Mouse (Mus musculus) heart, postnatal 0 days (tissue): Measurements from ENCODE around the gene Oaf. TPM values are rescaled to one million over a fixed set of nuclear protein-coding genes. Genes with fewer than 3 reads are reported as not detected.

Source experiments
- ATAC-seq: fragments of 200-750 bp; cut with Nextera tagmentation; 2 replicates; pipeline ENCODE4 v1.8.0; 2017; ENCODE audit warnings: low read depth, moderate number of reproducible peaks, moderate library complexity; ENCODE audit not compliant: insufficient read depth
- DNase-seq: peaks from one replicate; pipeline ENCODE4 v3.0.0-alpha.2; 2016; ENCODE audit warnings: low spot score
- H3K27ac ChIP-seq: fragments of 300-500 bp; sonication (generic); 2 replicates; pipeline ENCODE4 v1.5.1; 2014; ENCODE audit warnings: low read depth, mild to moderate bottlenecking
- H3K27me3 ChIP-seq: fragments of 300-500 bp; sonication (generic); 2 replicates; pipeline ENCODE4 v1.6.1; 2014; ENCODE audit warnings: low read length, mixed read lengths; ENCODE audit not compliant: control insufficient read depth, insufficient read depth
- H3K36me3 ChIP-seq: fragments of 300-500 bp; sonication (generic); replicated peaks from 2 replicates; pipeline ENCODE4 v1.6.1; 2014; ENCODE audit warnings: low read length, mixed read lengths; ENCODE audit not compliant: control insufficient read depth, insufficient read depth
- H3K4me1 ChIP-seq: fragments of 300-500 bp; sonication (generic); 2 replicates; pipeline ENCODE4 v1.6.1; 2014; ENCODE audit warnings: antibody characterized with exemption; ENCODE audit not compliant: control insufficient read depth, insufficient read depth
- H3K4me2 ChIP-seq: fragments of 300-500 bp; sonication (generic); 2 replicates; pipeline ENCODE4 v1.6.1; 2014; ENCODE audit warnings: low read depth, mild to moderate bottlenecking, low read length, moderate library complexity
- H3K4me3 ChIP-seq: fragments of 300-500 bp; sonication (generic); 2 replicates; pipeline ENCODE4 v1.5.1; 2014; ENCODE audit warnings: low read depth, low read length
- H3K9ac ChIP-seq: fragments of 300-500 bp; sonication (generic); replicated peaks from 2 replicates; pipeline ENCODE4 v1.6.1; 2014; ENCODE audit warnings: low read depth, low read length, mixed read lengths
- H3K9me3 ChIP-seq: fragments of 300-500 bp; sonication (generic); replicated peaks from 2 replicates; pipeline ENCODE4 v1.6.1; 2016; ENCODE audit warnings: low read length; ENCODE audit not compliant: control insufficient read depth
- CTCF ChIP-seq: IDR thresholded peaks from 2 replicates; pipeline ENCODE4 v1.5.1; 2016; ENCODE audit warnings: antibody characterized with exemption, control low read depth, low read depth
- EP300 ChIP-seq: IDR thresholded peaks from 2 replicates; pipeline ENCODE4 v1.6.1; 2016; ENCODE audit warnings: antibody characterized with exemption, low read depth
- WGBS: fragments of 180-500 bp; shearing (Covaris S2); extraction: QIAGEN DNeasy Blood & Tissue Kit; methylation state at CpG from one replicate; pipeline ENCODE4 v1.1.7; 2014; 5-methylcytosine and 5-hydroxymethylcytosine counted together
- polyA plus RNA-seq: library from polyadenylated mRNA; unstranded; fragments of >200 nt; fragmentation: Nextera tagmentation; extraction: Ambion mirVana; gene quantifications from 2 replicates; pipeline ENCODE4 v1.2.1, GENCODE M21; 2015
- total RNA-seq: library from RNA; depleted of rRNA; stranded (reverse); fragments of >200 nt; gene quantifications from 2 replicates; pipeline ENCODE4 v1.2.3, GENCODE M21; 2014; ENCODE audit warnings: low replicate concordance

The Oaf gene
- total and polyA plus RNA-seq, 2 experiments from 2014 or later = 22.4 to 26.6 TPM

DNA sequence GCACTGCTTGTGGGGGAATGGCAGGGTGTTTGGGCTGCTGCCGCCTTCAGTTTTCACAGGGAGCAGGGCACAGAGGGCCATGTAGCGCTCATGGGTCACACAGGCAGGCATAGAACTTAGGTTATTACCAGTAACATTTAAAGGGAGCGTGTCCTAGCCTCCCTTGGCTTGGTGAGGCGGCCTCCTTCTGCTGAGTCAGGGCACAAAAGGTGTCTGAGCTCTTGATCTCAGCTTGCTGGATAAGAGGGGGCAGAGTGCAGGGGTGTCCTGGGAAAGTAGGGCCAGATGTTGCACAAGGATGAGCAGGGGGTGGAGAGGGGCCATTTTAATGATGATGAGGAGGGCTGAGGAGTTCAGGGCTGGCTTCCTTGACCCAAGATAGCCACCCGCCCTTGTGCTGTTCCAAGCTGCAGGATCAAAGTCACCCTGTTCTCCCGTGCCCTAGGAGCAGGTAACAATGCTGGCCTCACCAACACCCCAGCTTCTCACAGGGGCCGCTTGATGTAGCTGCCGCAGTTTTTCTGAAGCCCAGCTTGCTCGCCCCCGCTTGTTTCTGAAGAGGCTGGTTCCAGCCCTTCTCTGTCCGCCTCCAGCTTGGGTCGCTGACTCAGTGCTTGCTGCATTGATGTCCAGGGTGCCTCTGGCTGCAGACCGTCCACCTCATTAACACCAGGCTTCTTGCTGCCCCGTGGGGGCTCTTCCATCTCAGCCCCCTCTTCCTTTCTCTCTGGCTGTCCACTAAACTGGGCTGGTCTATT lies 32.2 kb upstream of the Oaf start:
- no peak overlapping the region for H3K9ac ChIP-seq
- TF ChIP-seq EP300 = no peak
- no peak for TF ChIP-seq CTCF
- WGBS = 69% methylated on average over 14 of the region's 14 CpGs
- DNase-seq (no peak), ATAC-seq (no peak)
- peaks cover 27% of the 10 kb centered on the region for H3K27me3 ChIP-seq
- no peaks in the 10 kb centered on the region for H3K36me3 ChIP-seq
- no peak overlapping the region for H3K27ac ChIP-seq
- H3K4me3 ChIP-seq = no peak overlapping the region
- H3K4me2 ChIP-seq = no peak overlapping the region
- no peaks in the 10 kb centered on the region for H3K9me3 ChIP-seq
- H3K4me1 ChIP-seq = peaks cover 6% of the 10 kb centered on the region; the same call in 1 of the 2 replicates

DNA sequence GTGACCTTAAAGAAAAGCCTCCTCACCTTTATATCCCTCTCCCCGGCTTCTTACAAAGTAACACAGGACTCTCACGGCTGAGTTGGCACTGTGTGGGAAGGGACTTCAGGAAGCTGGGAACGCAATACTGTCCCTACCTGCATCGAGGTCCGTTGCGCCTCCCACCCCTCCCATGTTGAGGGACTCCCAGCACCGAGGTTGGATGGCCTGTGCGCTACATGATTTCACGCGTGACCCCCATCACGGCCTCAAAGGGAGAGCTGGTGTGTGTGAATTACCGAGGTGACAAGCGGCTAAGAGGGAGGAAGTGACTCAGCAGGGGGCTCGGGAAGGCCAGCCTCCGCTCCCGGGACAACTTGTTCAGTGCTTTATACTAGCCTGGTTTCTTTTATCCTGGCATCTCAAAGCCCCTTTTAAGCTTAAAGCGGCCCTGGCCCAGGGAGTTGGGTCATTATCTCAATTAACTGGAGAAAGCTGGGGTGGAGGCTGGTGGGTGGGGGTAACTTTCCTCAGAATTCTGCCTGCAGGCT lies 31.1 kb upstream of the Oaf start:
- Histone ChIP-seq H3K9ac (no peak overlapping the region), H3K4me2 (peak overlapping the region; percentile 56), H3K36me3 (no peaks in the 10 kb centered on the region), H3K27ac (no peak overlapping the region), H3K27me3 (peaks cover 27% of the 10 kb centered on the region), H3K9me3 (no peaks in the 10 kb centered on the region), H3K4me3 (peak overlapping the region; percentile 37), H3K4me1 (peaks cover 6% of the 10 kb centered on the region; the same call in 1 of the 2 replicates)
- 0 out of 2 replicates have a peak, but pooled peaks have one; percentile 24 for ATAC-seq
- peak; percentile 23 for DNase-seq
- TF ChIP-seq EP300 = no peak
- TF ChIP-seq CTCF = no peak
- 5% methylated on average over 17 of the region's 17 CpGs for WGBS

DNA sequence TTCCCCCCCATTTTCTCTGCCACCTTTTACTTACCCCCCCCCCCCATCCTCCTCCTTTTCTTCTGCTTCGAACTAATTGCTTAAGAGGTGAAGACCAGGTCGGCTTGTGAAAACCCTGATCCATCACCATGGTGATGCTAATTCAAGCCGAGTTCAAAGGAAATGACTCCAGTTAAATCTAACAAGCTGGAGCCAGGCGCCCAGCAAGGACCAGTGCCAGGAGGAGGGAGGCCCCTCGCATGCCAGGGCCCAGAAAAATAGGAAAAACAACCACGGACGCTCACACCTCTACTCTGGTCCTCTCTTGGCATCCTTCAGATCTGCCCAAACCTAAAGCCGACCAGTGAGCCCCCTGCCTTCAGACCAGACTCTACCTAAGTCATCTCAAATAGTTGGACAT lies 29.5 kb upstream of the Oaf start:
- Histone ChIP-seq H3K9ac (no peak overlapping the region), H3K27ac (no peak overlapping the region), H3K4me1 (peaks cover 7% of the 10 kb centered on the region), H3K4me3 (no peak overlapping the region), H3K27me3 (peaks cover 27% of the 10 kb centered on the region), H3K4me2 (no peak overlapping the region), H3K9me3 (no peaks in the 10 kb centered on the region), H3K36me3 (no peaks in the 10 kb centered on the region)
- no peak for DNase-seq
- WGBS = 41% methylated on average over 8 of the region's 8 CpGs
- ATAC-seq = no peak
- TF ChIP-seq EP300 (no peak), CTCF (no peak)

DNA sequence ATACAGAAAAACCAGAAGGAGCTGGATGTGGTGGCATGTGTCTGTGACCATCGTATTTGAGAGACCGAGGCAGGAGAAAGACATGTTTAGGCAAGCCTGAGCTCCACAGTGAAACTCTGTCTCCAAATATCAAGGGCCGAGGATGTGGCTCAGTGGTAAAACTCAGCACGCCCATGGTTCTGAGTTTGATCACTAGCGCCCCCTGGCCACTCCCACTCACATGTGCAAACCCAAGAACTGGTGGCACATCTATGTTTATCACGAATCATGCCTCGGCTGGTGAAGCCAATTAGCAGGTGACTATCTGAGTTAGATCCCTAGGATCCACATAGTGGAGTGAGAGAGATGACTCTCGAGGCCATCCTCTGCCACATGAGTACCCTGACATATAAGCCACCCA lies 27.6 kb upstream of the Oaf start:
- Histone ChIP-seq H3K27me3 (peaks cover 26% of the 10 kb centered on the region), H3K4me3 (no peak overlapping the region), H3K4me1 (peaks cover 11% of the 10 kb centered on the region), H3K27ac (no peak overlapping the region), H3K9me3 (no peaks in the 10 kb centered on the region), H3K36me3 (no peaks in the 10 kb centered on the region), H3K4me2 (no peak overlapping the region), H3K9ac (no peak overlapping the region)
- TF ChIP-seq EP300 = no peak
- TF ChIP-seq CTCF = peak; percentile 25
- DNase-seq (no peak), ATAC-seq (no peak)
- 66% methylated on average over 8 of the region's 8 CpGs for WGBS

DNA sequence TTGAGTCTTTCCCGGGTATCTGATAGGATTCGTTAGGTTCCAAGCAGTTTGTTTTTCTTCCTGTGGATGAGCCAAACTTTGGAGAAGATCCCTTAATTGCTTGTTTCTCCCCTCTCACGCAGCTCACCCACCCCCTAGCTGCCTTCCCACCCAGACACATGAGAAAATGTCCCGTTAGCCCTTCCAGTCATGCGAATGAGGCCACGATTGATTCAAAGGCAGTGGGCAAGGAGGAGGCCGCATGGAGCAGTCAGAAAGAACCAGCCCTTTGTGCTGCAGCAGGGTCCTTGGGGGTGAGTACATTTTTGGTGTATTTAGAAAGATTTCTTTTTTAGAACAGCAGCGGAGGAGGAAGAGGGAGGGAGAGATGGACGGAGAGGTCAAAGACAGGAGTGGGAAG lies 25.5 kb upstream of the Oaf start:
- H3K27ac ChIP-seq = peak overlapping the region; percentile 39; the same call in 1 of the 2 replicates
- H3K4me3 ChIP-seq = no peak overlapping the region
- no peak overlapping the region for H3K9ac ChIP-seq
- WGBS = 61% methylated on average over 9 of the region's 9 CpGs
- ATAC-seq (no peak), DNase-seq (no peak)
- peaks cover 6% of the 10 kb centered on the region; the same call in 1 of the 2 replicates for H3K4me1 ChIP-seq
- H3K36me3 ChIP-seq = no peaks in the 10 kb centered on the region
- no peak overlapping the region for H3K4me2 ChIP-seq
- TF ChIP-seq CTCF (no peak), EP300 (no peak)
- no peaks in the 10 kb centered on the region for H3K9me3 ChIP-seq
- H3K27me3 ChIP-seq = peaks cover 4% of the 10 kb centered on the region; the same call in 1 of the 2 replicates
